Mouse (Mus musculus) ZHBTc4 (cell line): ENCODE results near the gene Tsga10ip.

Experiments used
- DNase-seq: peaks from one replicate; pipeline ENCODE4 v3.0.0-alpha.2; 2011; ENCODE audit warnings: low read depth, low spot score

Gene Tsga10ip

DNA sequence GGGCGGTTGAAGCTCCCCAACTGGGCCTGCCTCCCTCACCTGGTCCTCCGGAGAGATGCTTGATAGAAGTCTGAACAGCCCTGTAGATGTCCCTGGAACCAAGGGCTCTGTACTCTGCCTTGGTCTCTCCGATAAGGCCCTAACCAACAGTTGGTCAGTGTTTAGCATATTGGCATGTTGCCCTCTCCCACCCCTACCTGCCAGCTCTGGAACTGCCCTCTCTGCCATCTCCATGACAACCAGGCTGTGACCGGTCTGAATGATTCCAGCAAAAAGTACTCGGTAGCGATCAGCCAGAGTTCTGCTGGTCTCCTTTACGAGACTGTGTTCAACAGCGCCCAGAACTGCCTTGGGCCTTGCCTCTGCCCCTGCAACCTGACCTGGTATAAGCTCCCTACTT is at the start of gene Tsga10ip:
Gene Tsga10ip (minus strand): TSS at position 234 of the 400 bp plus-strand sequence.
- peak; percentile 29 for DNase-seq

DNA sequence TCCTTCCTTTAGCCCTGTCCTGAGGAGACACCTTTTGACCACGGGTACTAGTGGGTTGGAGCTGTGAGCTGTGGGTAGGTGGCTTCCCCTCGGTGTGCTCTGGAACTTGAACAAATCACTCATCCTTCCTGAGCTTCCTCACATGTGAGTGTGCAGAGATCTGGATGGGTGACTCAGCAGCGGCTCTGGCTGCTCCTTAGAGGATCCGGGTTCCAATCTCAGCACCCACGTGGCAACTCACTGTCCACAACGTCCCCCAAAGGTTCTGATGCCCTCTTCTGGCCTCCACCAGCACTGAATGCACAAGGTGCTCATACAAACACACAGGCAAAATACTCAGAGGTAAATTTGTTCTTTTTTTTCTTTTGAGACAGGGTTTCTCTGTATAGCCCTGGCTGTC is 49.4 kb upstream of the Tsga10ip start:
- DNase-seq, result no peak

DNA sequence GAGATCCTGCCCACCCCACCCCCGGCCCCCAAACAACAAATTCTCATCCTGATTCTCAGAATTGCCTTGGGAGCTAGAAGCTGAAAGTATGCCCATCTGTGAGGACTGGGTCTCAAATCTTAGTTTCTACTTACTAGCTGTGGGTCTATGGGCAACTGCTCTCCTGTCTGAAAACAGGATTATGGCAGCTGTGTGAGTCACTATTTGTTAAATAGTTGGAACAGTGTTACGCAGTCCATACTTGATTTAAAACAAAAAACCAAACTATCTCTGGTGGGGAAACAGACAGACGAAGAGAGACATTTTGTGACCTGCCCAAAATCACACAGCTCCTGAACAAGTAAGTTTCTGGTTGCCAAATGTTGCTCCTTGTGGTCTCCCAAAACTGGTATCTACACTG is 47.3 kb upstream of the Tsga10ip start:
- no peak for DNase-seq

DNA sequence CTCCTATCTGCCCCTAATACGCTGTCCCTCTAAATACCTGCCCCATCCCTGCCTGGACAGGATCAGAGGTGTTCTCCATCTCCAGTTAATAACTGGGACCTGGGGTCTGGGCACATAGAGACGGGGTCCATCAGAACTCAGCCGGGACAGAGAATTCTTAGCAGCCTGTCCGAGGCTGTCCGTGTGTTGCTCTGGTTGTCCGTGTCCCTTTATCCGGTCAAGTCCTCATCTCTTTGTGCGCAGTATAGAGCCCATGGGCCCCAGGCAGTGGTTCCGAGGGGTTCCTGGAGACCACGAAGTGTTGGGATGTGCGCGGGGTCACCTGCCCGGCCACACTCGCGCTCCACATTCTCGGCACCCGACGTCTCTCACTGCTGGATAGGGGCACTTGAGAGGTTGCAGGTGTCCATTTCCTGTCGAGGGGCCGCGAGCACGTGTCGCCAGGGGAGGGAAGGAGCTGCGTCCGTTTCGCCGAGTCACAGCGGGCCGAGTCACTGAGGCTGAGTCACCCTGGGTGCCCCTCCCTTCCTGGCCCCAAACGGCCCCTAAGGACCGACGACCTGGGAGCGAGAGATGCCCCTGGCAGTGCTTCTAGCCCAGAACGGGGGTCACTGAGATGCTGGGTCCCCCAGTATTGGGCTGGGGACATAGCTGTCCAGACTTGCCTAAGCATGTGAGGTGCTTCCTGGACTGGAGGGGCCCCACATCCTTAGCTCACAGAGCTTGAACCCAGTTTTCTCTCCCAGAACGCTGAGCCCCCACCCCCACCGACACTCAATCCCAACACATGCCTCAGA is 46.2 kb upstream of the Tsga10ip start:
- DNase-seq, result peak; percentile 29

DNA sequence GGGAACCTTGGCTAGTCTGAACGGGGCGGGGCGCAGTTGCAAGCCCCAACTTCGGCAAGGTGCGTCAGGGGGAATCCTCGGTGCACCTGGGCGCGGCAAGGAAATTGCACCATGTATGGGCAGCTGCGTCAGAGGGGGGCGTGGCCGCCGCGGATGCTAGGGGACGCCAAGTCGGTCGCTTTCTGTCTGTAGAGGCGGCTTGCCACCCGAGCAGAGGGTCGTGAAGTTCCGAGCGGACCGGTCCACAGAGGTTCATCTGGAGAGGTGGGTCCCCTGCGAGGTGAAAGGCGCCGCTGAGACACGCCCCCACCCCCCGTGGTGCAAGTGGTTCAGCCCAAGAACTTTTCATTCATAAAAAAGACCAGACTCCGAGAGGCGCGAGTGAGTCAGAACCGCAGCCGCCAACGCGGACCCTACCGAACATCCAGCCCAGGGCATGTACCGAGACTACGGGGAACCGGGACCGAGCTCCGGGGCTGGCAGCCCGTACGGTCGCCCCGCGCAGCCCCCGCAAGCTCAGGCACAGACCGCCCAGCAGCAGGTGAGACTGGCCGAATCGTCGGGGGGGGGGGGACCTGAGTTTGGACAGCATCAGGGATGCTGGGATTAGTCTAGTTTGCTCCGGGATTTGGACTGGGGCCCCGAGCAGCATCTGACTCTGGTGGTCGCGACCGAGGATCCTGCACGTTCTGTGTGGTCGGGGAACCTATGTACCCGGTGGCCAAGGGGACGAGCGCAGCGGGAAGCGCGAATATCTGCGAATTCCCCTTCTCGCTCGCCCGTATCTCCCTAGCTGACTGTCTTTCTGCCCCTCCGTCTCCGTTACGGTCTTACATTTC is 45.4 kb upstream of the Tsga10ip start, which contains the start of gene Fosl1:
Gene Fosl1 (plus strand): TSS at position 33 of the 839 bp plus-strand sequence.
- DNase-seq, result peak; percentile 85

DNA sequence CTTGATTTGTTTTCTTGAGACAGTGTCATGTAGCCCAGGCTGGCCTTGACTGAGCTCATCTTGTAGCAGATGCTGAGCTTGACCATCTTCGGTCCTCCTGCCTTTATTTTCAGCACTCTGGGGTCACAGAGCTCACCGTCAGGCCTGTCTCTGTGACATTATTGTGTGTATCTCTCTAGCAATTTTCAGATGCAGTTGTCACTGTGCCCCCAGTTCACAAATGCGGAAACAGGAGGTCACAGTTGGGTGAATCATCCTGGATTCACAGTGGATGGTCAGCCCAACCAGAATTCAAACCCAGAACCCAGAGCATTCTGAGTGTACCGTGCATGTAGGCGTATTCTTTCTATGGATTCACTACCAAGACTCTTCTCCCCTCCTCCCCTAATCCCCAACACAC is 43.4 kb upstream of the Tsga10ip start:
- no peak for DNase-seq

DNA sequence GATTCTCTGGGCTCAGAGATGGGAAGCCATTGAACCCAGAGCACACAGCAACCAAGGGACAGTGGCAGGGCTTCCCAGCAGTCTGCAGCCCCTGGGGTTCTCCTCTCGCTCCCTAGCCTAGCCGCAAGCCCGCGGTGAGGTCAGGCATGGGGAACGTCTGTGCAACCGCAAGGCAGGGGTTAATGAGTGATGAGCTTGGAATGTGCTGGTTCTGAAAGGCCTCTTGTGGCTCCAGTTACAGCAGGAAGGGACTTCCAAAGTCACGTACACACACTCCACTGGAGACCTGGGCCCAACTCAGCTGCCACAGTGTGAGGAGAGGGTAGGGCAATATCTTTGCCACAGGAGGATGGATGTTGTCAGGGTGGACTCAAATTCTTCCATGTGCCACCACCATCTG is 42.6 kb upstream of the Tsga10ip start:
- DNase-seq, result peak; percentile 20

DNA sequence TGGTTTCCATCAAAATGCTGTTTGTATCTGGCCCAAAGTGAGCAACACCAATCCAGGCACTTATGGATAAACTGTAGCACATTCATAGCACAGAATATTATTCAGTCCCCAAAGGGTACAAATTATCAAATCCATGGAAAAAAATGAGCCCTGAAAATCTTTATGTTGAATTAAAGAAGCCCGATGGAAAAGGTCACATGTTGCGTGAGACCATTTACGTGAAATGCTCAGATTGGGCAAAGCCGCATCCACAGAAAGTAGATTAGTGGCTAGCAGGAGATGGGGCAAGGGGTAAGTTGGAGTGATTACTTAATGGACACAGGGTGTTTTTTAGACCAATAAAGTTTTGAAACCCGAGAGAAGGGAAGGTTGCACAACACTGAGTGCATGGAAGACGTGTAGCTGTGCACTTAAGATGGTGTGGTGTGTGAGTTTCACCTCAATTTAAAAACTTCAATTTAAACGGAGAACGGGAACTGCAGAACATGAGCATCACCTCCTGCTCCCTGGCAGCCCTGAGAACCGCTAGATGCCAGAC is 42.1 kb upstream of the Tsga10ip start:
- DNase-seq, result no peak

DNA sequence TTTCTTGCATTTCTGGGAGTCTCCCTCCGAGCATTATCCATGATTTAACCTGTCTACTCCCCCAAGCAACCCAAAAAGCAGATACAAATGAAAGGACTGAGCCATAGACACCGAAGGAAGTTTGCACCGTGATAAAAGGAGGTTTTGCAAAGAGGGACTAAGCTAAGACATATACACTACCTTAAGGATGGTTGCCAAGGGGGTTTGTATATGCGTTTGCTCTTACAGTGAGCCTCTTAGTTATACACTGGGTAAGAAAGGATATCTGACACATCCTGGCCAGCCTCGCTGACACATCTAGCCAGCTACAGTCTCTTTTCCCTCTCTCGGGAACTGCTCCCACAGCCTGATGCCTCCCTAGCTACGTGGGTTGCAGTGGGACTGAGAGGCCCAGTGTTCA is 31.6 kb upstream of the Tsga10ip start:
- no peak for DNase-seq

DNA sequence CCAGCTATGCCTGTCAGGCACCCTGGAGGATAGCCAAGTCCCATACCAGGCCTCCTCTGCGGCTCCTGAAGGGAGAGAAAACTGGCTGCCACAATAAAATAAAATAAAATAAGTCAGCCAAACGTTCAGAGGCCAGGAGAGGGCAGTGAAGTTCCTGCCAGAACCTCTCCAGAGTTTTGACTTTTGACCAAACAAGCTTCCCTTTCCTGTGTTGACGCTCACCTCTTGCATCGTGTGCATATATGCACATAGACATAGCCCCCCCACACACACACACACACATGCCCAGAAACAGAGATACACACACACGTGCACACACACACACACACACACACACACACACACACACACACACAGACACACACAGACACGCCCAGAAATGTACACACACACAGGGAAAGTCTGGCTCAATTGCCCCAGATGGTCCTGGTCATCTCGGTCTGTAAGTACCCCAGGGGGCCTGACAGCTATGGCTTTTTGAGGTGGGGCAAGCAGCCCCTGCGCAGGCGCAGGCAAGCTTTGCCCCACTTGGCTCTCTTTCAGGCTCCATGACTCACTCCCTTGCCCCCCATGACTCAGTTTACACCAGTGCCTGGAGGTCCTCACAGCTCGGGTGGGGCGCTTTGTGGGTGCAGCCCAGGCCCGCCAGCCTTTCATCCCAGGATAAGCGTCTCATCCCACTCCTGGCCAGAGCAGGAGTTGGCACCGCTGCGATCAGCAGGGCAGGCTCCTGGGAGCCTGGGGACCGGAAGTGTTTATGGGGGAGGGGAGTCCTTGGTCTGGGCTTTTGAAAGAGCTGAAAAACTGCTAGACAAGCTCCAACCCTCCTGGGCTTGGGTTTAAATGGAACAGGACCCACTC is 30.9 kb upstream of the Tsga10ip start:
- DNase-seq, result peak; percentile 53

DNA sequence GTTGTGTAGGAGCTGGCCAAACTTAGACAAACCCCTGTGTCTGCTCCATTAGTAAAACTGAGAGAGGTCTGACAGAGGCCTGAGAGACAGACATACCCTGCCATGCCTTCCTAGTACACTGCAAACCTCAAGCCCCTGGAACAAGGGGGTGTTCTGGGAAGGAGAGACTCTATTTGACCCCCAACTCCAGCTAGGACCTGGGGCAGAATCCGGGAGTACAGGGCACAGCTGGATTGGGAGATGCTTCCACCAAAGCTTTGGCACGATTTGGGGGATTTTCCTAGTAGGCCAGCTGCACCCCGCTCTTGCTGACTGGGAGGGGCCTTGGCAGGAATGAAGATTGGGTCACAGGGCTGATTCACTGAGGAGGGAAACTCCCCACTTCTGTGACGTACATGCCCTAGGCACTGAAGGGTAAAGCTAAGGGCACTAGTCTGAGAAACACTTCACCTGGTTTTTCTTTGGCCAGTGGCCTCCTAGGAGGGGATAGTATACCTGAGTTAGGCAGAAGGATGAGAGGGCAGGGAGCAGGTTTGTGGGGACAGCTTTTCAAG is 29.7 kb upstream of the Tsga10ip start:
- no peak for DNase-seq

DNA sequence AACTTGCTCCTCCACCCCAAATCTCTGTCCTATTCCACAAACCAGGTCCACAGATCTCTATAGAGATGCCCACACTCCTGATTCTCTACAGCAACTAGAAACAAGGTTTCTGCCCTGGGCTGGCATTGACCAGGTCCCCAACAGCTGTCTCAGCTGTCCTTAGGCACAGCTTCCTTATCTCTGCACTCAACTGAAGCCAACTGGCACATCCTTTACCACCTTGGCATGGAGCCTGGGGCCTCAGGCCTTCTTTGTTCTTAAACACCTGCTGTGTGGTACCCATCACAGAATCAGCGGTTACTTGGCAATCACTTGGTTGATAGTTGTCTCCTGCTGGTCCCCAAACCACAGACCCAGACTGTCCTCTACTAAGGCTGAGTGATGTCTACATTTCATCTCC is 28.1 kb upstream of the Tsga10ip start:
- DNase-seq, result no peak

DNA sequence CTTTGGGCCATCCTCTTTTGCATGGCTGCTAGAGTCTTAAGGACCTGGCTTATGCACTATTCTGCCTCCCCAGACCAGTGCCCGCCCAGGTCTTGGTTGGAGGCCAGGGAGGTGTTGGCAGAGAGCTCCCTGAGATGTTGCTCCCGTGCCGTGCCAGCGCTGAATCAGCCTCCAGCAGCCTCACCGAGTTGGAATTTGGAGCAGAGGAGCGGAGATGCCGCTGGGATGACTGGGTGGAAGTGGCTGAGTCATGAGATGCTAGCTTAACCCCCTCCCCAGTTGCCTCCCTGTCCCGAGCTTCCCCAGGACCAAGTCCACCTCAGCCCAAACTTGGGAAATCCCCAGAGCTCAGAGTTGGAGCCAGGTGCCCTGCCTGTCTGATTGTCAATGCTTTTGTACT is 27.5 kb upstream of the Tsga10ip start:
- DNase-seq, result no peak

DNA sequence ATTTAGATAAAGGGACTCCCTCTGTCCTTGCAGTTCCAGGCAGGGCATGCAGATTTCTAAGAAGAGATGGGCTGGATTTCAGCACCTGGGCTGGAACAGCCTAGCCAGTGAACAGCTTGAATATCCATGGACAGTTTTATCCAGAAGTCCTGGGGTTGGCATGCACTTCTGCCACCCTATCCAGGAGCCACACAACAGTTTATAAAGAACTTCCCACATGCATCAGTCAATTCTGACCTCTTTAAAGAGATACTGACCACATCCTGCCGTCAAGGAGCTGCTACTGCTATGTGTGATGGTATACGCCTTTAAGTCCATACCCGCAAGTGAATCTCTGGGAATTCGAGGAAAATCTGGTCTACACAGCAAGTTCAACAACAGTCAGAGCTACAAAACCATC is 26.9 kb upstream of the Tsga10ip start:
- DNase-seq, result no peak

DNA sequence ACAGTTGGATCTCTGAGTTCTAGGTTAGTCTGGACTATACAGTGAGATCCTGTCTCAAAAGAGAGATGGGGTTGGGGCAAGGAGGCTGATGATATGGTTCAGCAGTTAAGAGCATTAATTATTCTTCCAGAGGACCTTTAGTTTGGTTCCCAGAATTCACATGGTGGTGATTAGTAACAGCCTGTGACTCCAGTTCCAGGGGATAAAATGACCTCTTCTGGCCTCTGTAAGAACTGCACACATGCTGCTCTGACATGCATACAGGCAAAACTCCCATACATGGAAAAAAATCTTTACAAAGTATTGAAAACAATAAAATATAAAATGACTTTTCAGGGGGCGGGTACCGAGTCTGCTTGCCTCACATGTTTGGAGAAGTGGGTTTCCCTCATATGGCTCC is 25.8 kb upstream of the Tsga10ip start:
- peak; percentile 40 for DNase-seq

DNA sequence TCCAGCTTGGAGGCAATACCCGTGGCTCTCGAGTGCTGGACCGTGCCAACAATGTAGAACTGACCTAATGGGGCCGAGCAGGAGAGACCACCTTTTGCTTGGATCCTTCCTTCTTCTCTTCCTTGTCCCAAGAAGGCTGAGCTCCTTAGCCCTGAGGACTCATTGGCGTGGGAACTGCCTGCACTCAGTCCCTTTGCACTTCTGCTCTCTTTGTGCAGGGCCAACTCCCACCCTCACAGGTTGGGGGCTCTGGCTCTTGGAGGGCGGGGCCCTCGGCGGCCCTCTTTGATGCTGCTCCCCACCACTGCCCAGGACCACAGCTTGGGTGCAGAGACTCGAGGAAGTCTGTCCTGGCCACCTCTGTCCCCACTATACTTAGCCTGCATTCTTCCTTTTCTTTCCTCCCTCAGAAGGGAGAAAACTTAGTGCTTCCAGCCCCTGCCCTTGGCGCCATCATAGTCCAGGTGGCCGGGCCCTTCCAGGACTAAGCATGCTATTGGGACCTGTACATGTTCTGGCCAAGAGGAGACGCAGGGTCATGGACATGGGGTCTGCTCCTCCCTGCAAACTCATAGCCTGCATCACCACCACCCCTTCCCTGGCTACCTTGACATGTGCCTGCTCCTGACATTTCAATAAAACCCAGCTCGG is 24.4 kb upstream of the Tsga10ip start:
- no peak for DNase-seq

DNA sequence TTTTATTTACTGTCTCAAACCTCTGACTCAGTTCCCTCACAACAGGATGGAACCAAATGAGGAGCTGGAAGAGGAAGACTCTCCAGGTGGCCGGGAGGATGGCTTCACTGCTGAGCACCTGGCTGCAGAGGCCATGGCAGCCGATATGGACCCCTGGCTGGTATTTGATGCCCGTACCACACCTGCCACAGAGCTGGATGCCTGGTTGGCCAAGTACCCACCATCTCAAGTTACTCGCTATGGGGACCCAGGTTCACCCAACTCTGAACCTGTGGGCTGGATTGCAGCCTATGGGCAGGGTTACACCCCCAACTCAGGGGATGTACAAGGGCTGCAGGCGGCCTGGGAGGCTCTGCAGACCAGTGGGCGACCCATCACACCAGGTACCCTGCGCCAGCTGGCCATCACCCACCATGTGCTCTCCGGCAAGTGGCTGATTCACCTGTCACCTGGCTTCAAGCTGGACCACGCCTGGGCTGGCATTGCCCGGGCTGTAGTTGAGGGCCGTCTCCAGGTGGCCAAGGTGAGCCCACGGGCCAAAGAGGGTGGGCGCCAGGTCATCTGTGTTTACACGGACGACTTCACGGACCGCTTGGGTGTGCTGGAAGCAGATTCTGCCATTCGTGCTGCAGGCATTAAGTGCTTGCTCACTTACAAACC is 23.7 kb upstream of the Tsga10ip start:
- DNase-seq, result no peak

DNA sequence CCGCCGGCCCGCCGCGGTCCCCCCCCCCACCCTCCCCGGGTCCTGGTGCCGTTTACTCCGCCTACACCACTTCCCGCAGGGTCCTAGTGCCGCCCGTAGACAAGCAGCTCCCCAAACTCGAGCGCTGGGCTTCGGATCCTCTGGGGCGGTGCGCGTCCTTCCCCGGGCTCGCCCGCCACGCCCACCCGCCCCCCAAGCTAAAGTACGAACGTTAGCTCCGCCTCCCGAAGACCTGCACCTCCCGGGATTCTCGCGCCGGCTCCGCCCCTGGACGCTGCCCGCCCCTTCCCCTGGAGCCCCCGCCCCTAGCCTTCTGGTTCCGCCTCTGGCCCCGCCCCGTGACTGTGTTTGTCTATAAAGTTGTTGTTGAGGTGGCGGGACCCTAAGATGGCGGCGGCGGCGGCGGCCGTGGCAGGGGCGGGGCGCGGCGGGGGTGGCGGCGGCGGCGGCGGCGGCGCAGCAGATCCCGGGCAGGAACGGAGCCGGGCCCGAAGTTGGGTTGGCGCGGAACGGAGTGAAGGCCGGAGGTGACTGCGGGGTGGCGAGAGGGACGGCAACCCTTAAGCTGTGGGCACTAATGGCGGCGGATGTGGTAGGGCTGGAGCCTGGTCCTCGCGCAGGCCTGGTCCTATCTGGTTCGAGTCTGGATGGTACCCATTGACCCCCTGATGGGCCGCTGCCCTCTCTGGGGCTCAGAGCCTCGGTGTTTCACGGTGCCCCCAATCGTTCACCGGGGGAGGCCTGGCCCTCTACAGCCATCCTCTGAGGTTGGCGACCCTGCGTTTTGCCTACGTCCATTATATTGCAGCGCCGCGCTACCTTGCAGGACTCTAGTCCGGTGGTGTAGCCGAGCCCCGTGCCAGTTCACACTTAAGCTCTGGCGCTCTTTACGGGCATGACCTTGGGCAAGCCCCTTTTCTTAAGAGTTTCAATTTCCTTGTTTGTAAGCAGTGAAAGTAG is 22.7 kb upstream of the Tsga10ip start, which contains the start of the genes Drap1 and AI837181:
Gene Drap1 (minus strand): TSS at position 198 of the 960 bp plus-strand sequence.
Gene AI837181 (plus strand): TSS at position 363 of the 960 bp plus-strand sequence.
- peak; percentile 98 for DNase-seq
